Mouse (Mus musculus): ENCODE measurements around the gene Retreg3. TPM values are rescaled to one million over a fixed set of nuclear protein-coding genes. Genes with fewer than 3 reads are reported as not detected.

Gene Retreg3
- total RNA-seq, 2 experiments from 2014 or later: 30.3 to 31.1 TPM

GRCm38 (mm10) chr11:101081659-101082058, 38.0 kb downstream of the Retreg3 start:
- TF ChIP-seq CTCF (IDR thresholded peaks at IDR 0.05): no peak
- Histone ChIP-seq H3K4me3 (peak overlapping the region; percentile 78), H3K27ac (peak overlapping the region; percentile 97)
- no peak for DNase-seq
- intact Hi-C loops (cut with DNase I): loop anchor here (5.0 kb wide), 1 partner anchor 96 kb away; the partner anchor contains the start of gene Ccr10

- no peak for TF ChIP-seq CTCF (IDR thresholded peaks at IDR 0.05)
- Histone ChIP-seq H3K27ac (no peak overlapping the region), H3K4me3 (no peak overlapping the region)
- DNase-seq: no peak
- intact Hi-C loops (cut with DNase I): loop anchor here (5.0 kb wide), 1 partner anchor 97 kb away; the partner anchor contains the start of gene Ccr10
These were observed 39.3 kb downstream of the Retreg3 start for GRCm38 (mm10) chr11:101080421-101080820.

- DNase-seq: no peak
- intact Hi-C loops (cut with DNase I): loop anchor here (5.0 kb wide), 1 partner anchor 98 kb away; the partner anchor contains the start of gene Ccr10
- TF ChIP-seq CTCF (IDR thresholded peaks at IDR 0.05): no peak
- no peak overlapping the region for H3K4me3 ChIP-seq
- H3K27ac ChIP-seq: no peak overlapping the region
These were observed 39.9 kb downstream of the Retreg3 start for GRCm38 (mm10) chr11:101079746-101080145.

GRCm38 (mm10) chr11:101078121-101078520, 41.6 kb downstream of the Retreg3 start, which contains the start of gene Hsd17b1:
TSS of gene Hsd17b1 (plus strand) at chr11:101078411.
- TF ChIP-seq CTCF (IDR thresholded peaks at IDR 0.05): no peak
- intact Hi-C loops (cut with DNase I): no loop called here
- Histone ChIP-seq H3K27ac (no peak within 1 kb of the TSS), H3K4me3 (no peak within 1 kb of the TSS)
- no peak for DNase-seq

- Histone ChIP-seq H3K27ac (no peak overlapping the region), H3K4me3 (no peak overlapping the region)
- TF ChIP-seq CTCF (IDR thresholded peaks at IDR 0.05): no peak
- DNase-seq: no peak
- intact Hi-C loops (cut with DNase I): no loop called here
These were observed 47.8 kb downstream of the Retreg3 start for GRCm38 (mm10) chr11:101071810-101072428.

GRCm38 (mm10) chr11:101070987-101071386, 48.7 kb downstream of the Retreg3 start:
- Histone ChIP-seq H3K27ac (no peak overlapping the region; the same call in 1 of the 2 replicates), H3K4me3 (peak overlapping the region; percentile 78; the same call in 1 of the 2 replicates)
- no peak for TF ChIP-seq CTCF (IDR thresholded peaks at IDR 0.05)
- intact Hi-C loops (cut with DNase I): no loop called here
- DNase-seq: no peak

GRCm38 (mm10) chr11:101070189-101070527, 49.5 kb downstream of the Retreg3 start:
- Histone ChIP-seq H3K4me3 (peak overlapping the region; percentile 78), H3K27ac (peak overlapping the region; percentile 94)
- no peak for DNase-seq
- intact Hi-C loops (cut with DNase I): no loop called here
- no peak for TF ChIP-seq CTCF (IDR thresholded peaks at IDR 0.05)

- peak; percentile 99 for DNase-seq
- no peak for TF ChIP-seq CTCF (IDR thresholded peaks at IDR 0.05)
- H3K27ac ChIP-seq: peak within 1 kb of the TSS; percentile 94
- H3K4me3 ChIP-seq: peak within 1 kb of the TSS; percentile 78
- intact Hi-C loops (cut with DNase I): loop anchor here (10.0 kb wide), 1 partner anchor 355 kb away; the partner anchor contains the start of genes Hspb9 and Kat2a
These were observed 50.1 kb downstream of the Retreg3 start, which contains the start of gene Naglu for GRCm38 (mm10) chr11:101069391-101070188. TSS of gene Naglu (plus strand) at chr11:101070012.

GRCm38 (mm10) chr11:101066549-101067412, 52.9 kb downstream of the Retreg3 start:
- intact Hi-C loops (cut with DNase I): loop anchor here (10.0 kb wide), 1 partner anchor 352 kb away; the partner anchor contains the start of genes Hspb9 and Kat2a
- TF ChIP-seq CTCF (IDR thresholded peaks at IDR 0.05): no peak; the same call in none of the 2 replicates
- peak overlapping the region; percentile 59 for H3K4me3 ChIP-seq
- DNase-seq: peak; percentile 88
- peak overlapping the region; percentile 95 for H3K27ac ChIP-seq

GRCm38 (mm10) chr11:101065002-101065401, 54.7 kb downstream of the Retreg3 start:
- H3K4me3 ChIP-seq: no peak overlapping the region
- peak overlapping the region; percentile 95 for H3K27ac ChIP-seq
- no peak for DNase-seq
- intact Hi-C loops (cut with DNase I): loop anchor here (10.0 kb wide), 1 partner anchor 350 kb away; the partner anchor contains the start of genes Hspb9 and Kat2a
- TF ChIP-seq CTCF (IDR thresholded peaks at IDR 0.05): no peak

- intact Hi-C loops (cut with DNase I): loop anchor here (10.0 kb wide), 1 partner anchor 350 kb away; the partner anchor contains the start of genes Hspb9 and Kat2a
- TF ChIP-seq CTCF (IDR thresholded peaks at IDR 0.05): no peak
- Histone ChIP-seq H3K4me3 (peak overlapping the region; percentile 24), H3K27ac (peak overlapping the region; percentile 95)
- no peak for DNase-seq
These were observed 55.2 kb downstream of the Retreg3 start for GRCm38 (mm10) chr11:101064462-101064861.

All from gastrocnemius, adult 2 months (tissue).